Mouse (Mus musculus) heart, postnatal 0 days (tissue): ENCODE measurements around the gene Ano2.

Experiments used
- CTCF ChIP-seq: IDR thresholded peaks from 2 replicates; pipeline ENCODE4 v1.5.1; 2016; ENCODE audit warnings: antibody characterized with exemption, control low read depth, low read depth
- EP300 ChIP-seq: IDR thresholded peaks from 2 replicates; pipeline ENCODE4 v1.6.1; 2016; ENCODE audit warnings: antibody characterized with exemption, low read depth

- TF ChIP-seq CTCF (no peak), EP300 (no peak)
Observed at GRCm38 (mm10) chr6:125685420-125685819, 4.8 kb upstream of the Ano2 start.
